Mouse (Mus musculus) liver, embryonic 13.5 days (tissue): Measurements from ENCODE around the gene Pdhb. TPM values are rescaled to one million over a fixed set of nuclear protein-coding genes. Genes with fewer than 3 reads are reported as not detected.
"Not testable (repeated sequence)": the region's sequence is repeated elsewhere in the genome, so short reads cannot be mapped to it uniquely, and the experiment has no call there.

Experiments used
- ATAC-seq: fragments of 200-750 bp; cut with Nextera tagmentation; 2 replicates; pipeline ENCODE4 v1.8.0; 2017; ENCODE audit warnings: low read depth, mild to moderate bottlenecking, moderate number of reproducible peaks, moderate library complexity
- DNase-seq: peaks from one replicate; pipeline ENCODE4 v3.0.0; 2022
- H3K27ac ChIP-seq: fragments of 300-500 bp; sonication (generic); 2 replicates; pipeline ENCODE4 v1.5.1; 2015; ENCODE audit warnings: moderate library complexity, mild to moderate bottlenecking, inconsistent platforms
- H3K27me3 ChIP-seq: fragments of 300-500 bp; sonication (generic); 2 replicates; pipeline ENCODE4 v1.6.1; 2015; ENCODE audit warnings: mild to moderate bottlenecking, inconsistent platforms
- H3K36me3 ChIP-seq: fragments of 300-500 bp; sonication (generic); 2 replicates; pipeline ENCODE4 v1.6.1; 2015; ENCODE audit warnings: mild to moderate bottlenecking, inconsistent platforms
- H3K4me1 ChIP-seq: fragments of 300-500 bp; sonication (generic); replicated peaks from 2 replicates; pipeline ENCODE4 v1.6.1; 2015; ENCODE audit warnings: inconsistent platforms
- H3K4me2 ChIP-seq: fragments of 300-500 bp; sonication (generic); 2 replicates; pipeline ENCODE4 v1.6.1; 2015; ENCODE audit warnings: inconsistent platforms, mild to moderate bottlenecking, moderate library complexity
- H3K4me3 ChIP-seq: fragments of 300-500 bp; sonication (generic); replicated peaks from 2 replicates; pipeline ENCODE4 v1.5.1; 2015; ENCODE audit warnings: mild to moderate bottlenecking, inconsistent platforms
- H3K9ac ChIP-seq: fragments of 300-500 bp; sonication (generic); 2 replicates; pipeline ENCODE4 v1.6.1; 2015; ENCODE audit warnings: mild to moderate bottlenecking, inconsistent platforms
- H3K9me3 ChIP-seq: fragments of 300-500 bp; sonication (generic); replicated peaks from 2 replicates; pipeline ENCODE4 v1.6.1; 2016; ENCODE audit warnings: inconsistent platforms
- WGBS: fragments of 180-500 bp; shearing (Covaris S2); methylation state at CpG from one replicate; pipeline ENCODE4 v1.1.7; 2015; ENCODE audit not compliant: insufficient replicate concordance; 5-methylcytosine and 5-hydroxymethylcytosine counted together
- polyA plus RNA-seq: library from polyadenylated mRNA; unstranded; fragments of >200 nt; fragmentation: Nextera tagmentation; extraction: Ambion mirVana; gene quantifications from 2 replicates; pipeline ENCODE4 v1.2.1, GENCODE M21; 2015

Pdhb gene
- polyA plus RNA-seq, 1 experiment from 2014 or later, result 130 TPM

DNA sequence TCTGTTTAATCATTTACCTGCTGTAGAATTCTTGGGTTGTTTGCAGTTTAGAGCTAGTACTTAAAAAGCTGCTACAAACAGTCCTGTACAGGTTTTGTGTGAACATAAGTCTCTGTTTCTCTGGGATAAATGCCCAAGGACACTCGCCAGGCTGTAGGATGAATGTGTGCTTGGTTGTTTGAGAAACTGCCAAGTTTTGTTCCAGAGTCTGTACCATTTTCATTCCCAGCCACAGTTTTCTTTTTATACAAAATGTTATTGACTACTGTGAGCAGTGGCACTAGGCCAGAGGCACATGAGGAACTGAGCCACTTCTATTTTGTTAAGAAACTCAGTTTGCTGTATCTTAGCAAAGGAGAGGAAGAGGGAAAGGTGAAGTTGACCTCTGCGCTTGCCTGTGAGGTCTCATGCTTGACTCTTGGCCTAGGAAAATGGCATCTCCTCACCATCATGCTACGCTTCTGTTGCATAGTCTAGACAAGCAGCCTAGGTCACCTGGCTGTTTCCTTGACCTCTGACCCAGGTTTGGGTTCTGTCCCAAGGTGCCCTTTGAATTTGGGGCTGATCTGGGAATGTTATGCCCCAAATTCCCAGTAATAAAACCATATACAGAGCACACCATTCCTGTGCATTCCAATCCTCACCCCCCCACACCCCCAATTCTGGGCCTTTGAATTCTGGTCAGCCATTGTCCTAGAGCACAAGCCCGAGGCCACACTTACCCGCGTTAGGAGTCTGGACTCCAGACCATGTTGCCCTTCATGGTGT is 13.6 kb upstream of the Pdhb start:
- H3K4me2 ChIP-seq, result no peak overlapping the region
- H3K4me3 ChIP-seq, result no peak overlapping the region
- 71% methylated on average over 6 of the region's 6 CpGs for WGBS
- no peaks in the 10 kb centered on the region for H3K9me3 ChIP-seq
- no peak for ATAC-seq
- H3K36me3 ChIP-seq, result no peaks in the 10 kb centered on the region
- DNase-seq, result no peak
- no peaks in the 10 kb centered on the region for H3K4me1 ChIP-seq
- no peak overlapping the region for H3K9ac ChIP-seq
- no peak overlapping the region for H3K27ac ChIP-seq
- H3K27me3 ChIP-seq, result no peaks in the 10 kb centered on the region

DNA sequence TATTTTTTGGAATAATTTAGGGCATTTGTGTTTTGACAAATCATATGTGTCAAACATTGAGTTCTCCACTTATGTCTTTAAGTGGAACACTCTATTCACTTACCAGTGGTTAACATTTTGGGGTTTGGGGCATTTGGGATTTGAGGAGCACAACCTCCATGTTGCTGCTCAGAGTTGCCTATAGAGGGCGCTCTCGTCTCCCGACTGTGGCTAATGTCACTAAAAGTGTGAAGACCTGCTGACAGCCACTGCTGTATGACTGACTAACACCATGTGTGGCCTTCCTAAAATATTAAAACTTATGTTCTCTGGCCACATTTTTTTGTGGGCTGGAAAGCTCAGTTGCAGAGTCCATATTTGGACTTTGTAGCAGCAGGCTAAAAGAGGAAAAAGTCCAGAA is 10.5 kb upstream of the Pdhb start:
- WGBS, result 41% methylated on average over 3 of the region's 3 CpGs
- H3K27ac ChIP-seq, result no peak overlapping the region

DNA sequence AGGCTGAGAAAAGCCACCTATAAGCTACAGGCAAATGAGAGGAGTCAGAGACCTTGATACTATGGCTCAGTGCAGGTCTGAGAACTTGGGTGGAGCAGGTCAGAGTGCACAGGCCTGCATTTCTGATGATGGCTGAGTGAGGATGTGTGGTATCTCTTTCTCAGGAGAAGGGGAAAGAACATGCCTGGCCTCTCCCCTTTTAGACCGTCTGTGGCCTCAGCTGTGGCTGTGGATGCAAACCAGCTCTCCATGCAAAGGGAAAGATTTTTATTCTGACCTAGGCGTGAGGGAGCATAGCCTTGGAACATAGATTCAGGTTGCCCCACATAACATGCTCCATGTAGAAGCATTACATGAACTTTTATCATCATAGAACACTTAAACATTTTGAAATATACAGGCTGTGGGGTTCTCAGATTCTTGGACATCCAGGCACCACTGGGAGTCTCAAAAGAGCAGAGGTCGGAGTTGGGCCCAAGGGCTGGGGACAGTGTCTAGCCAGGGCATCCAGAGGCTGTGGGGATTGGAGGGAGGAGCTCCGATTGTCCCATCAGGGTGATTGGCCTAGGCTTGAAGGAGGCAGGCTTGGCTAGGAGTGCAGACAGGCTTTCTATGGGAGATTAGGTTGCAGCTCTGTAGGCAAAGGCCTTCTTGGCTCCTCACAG is 7.7 kb upstream of the Pdhb start:
- WGBS, result 60% methylated on average over 4 of the region's 4 CpGs
- no peak overlapping the region for H3K9ac ChIP-seq
- no peaks in the 10 kb centered on the region for H3K27me3 ChIP-seq
- no peak overlapping the region for H3K27ac ChIP-seq
- no peaks in the 10 kb centered on the region for H3K4me1 ChIP-seq
- no peaks in the 10 kb centered on the region for H3K9me3 ChIP-seq
- no peak overlapping the region for H3K4me2 ChIP-seq
- ATAC-seq (no peak), DNase-seq (no peak)
- no peaks in the 10 kb centered on the region for H3K36me3 ChIP-seq
- H3K4me3 ChIP-seq, result no peak overlapping the region

More for the DNA sequence above, 10.5 kb upstream of the Pdhb start:
- Histone ChIP-seq H3K9me3 (no peaks in the 10 kb centered on the region), H3K4me2 (no peak overlapping the region), H3K9ac (no peak overlapping the region), H3K27me3 (no peaks in the 10 kb centered on the region), H3K36me3 (no peaks in the 10 kb centered on the region), H3K4me1 (no peaks in the 10 kb centered on the region), H3K4me3 (no peak overlapping the region)
- no peak for DNase-seq
- ATAC-seq, result no peak

DNA sequence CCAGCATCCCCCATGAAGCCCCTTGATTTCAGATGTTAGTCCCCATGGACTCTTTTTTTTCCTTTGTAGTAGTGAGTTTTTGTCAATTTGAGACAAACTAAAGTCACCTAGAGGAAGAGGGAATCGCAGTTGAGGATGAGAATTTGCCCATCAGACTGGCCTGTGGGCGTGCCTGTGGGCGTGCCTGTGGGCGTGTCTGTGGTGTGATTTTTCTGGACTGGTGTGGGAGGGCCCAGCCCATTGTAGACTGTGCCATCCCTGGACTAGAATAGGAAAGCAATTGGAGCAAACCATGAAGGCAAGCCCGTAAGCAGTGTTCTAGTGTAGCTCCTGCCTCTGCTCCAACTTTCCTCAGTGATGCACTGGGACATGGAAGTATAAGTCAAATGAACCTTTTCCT is 3.4 kb upstream of the Pdhb start:
- no peak overlapping the region for H3K4me2 ChIP-seq
- H3K4me3 ChIP-seq, result no peak overlapping the region
- DNase-seq (no peak), ATAC-seq (no peak)
- no peaks in the 10 kb centered on the region; the same call in 1 of the 2 replicates for H3K36me3 ChIP-seq
- 28% methylated on average over 5 of the region's 5 CpGs for WGBS
- H3K4me1 ChIP-seq, result peaks cover 12% of the 10 kb centered on the region
- no peaks in the 10 kb centered on the region for H3K9me3 ChIP-seq
- no peaks in the 10 kb centered on the region for H3K27me3 ChIP-seq
- H3K9ac ChIP-seq, result no peak overlapping the region
- no peak overlapping the region for H3K27ac ChIP-seq

- ATAC-seq (no peak), DNase-seq (no peak)
- no peak overlapping the region for H3K4me2 ChIP-seq
- no peaks in the 10 kb centered on the region for H3K9me3 ChIP-seq
- no peak overlapping the region for H3K4me3 ChIP-seq
- no peak overlapping the region for H3K9ac ChIP-seq
- H3K4me1 ChIP-seq, result peaks cover 15% of the 10 kb centered on the region
- H3K27ac ChIP-seq, result no peak overlapping the region
- H3K27me3 ChIP-seq, result no peaks in the 10 kb centered on the region
- 58% methylated on average over 5 of the region's 5 CpGs for WGBS
- H3K36me3 ChIP-seq, result peaks cover 14% of the 10 kb centered on the region
Measured at GRCm38 (mm10) chr14:8174634-8175033, 1.8 kb upstream of the Pdhb start.

GRCm38 (mm10) chr14:8173542-8174250 is 871 bp upstream of the Pdhb start:
- Histone ChIP-seq H3K4me2 (peak overlapping the region; percentile 83), H3K27ac (peak overlapping the region; percentile 87), H3K36me3 (peaks cover 23% of the 10 kb centered on the region), H3K4me3 (peak overlapping the region; percentile 55), H3K4me1 (peaks cover 15% of the 10 kb centered on the region), H3K9ac (peak overlapping the region; percentile 69)
- 22% methylated on average over 7 of the region's 7 CpGs for WGBS
- not testable (repeated sequence) for H3K27me3 ChIP-seq, H3K9me3 ChIP-seq, DNase-seq, ATAC-seq

- Histone ChIP-seq H3K4me2 (no peak overlapping the region), H3K9me3 (no peaks in the 10 kb centered on the region), H3K4me3 (no peak overlapping the region), H3K27ac (no peak overlapping the region), H3K9ac (no peak overlapping the region), H3K27me3 (no peaks in the 10 kb centered on the region), H3K4me1 (no peaks in the 10 kb centered on the region), H3K36me3 (peaks cover 72% of the 10 kb centered on the region)
- no peak for ATAC-seq
- 72% methylated on average over 7 of the region's 7 CpGs for WGBS
- DNase-seq, result no peak
Measured at GRCm38 (mm10) chr14:8164463-8164862, 8.4 kb downstream of the Pdhb start.

DNA sequence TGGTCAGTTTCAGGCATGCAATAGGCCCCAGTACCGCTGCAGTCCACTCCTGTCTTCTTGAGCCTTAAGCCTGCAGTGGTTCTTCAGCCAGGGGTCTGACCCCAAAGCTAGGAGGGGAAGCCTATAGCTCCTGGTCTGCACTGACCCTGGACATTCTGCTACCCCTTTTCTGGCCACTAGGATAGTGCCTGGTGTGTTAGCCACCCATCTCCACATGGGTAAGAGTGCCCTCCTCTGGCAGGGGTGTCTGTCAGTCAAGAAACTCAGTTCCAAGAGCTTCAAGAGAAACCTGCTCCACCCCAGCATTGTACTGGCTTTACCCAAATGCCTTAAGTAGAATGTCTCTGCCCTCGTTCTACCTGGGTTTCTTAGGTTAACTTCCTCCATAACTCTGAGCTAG is 11.0 kb downstream of the Pdhb start:
- no peak overlapping the region for H3K4me3 ChIP-seq
- 79% methylated on average over 2 of the region's 2 CpGs for WGBS
- no peak overlapping the region for H3K9ac ChIP-seq
- no peak for DNase-seq
- no peak overlapping the region for H3K27ac ChIP-seq
- ATAC-seq, result no peak
- no peaks in the 10 kb centered on the region for H3K9me3 ChIP-seq
- no peak overlapping the region for H3K4me2 ChIP-seq
- H3K27me3 ChIP-seq, result no peaks in the 10 kb centered on the region
- peaks cover 45% of the 10 kb centered on the region for H3K36me3 ChIP-seq
- H3K4me1 ChIP-seq, result no peaks in the 10 kb centered on the region

DNA sequence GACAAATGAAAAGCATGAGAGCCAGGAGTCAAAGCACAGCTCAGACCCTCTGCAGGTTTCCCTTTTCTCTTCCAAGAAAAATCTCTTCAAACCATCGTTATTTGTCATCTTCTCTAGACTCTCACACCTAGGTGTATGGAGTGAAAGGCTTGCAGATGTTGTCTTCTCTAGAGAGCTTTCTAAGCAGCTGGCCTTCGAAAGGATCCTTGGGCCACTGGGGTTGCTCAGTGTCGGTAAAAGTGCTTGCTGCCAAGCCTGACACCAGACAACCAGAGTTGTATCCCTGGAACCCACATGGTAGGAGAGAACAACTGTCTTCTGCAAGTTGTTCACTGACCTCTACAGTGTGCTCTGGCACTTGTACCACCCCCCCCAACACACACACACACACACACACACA is 13.7 kb downstream of the Pdhb start:
- Histone ChIP-seq H3K9me3 (no peaks in the 10 kb centered on the region), H3K27ac (no peak overlapping the region), H3K27me3 (no peaks in the 10 kb centered on the region), H3K4me1 (no peaks in the 10 kb centered on the region), H3K9ac (no peak overlapping the region), H3K4me3 (no peak overlapping the region), H3K36me3 (peaks cover 22% of the 10 kb centered on the region), H3K4me2 (no peak overlapping the region)
- WGBS, result 71% methylated on average over 3 of the region's 3 CpGs
- ATAC-seq (no peak), DNase-seq (no peak)

GRCm38 (mm10) chr14:8158721-8159120 is 14.1 kb downstream of the Pdhb start:
- Histone ChIP-seq H3K9ac (no peak overlapping the region), H3K36me3 (peaks cover 18% of the 10 kb centered on the region), H3K4me2 (no peak overlapping the region), H3K27me3 (no peaks in the 10 kb centered on the region), H3K4me1 (no peaks in the 10 kb centered on the region), H3K4me3 (no peak overlapping the region), H3K27ac (no peak overlapping the region), H3K9me3 (no peaks in the 10 kb centered on the region)
- ATAC-seq (no peak), DNase-seq (no peak)
- WGBS, result 71% methylated on average over 3 of the region's 3 CpGs

- no peak for DNase-seq
- H3K27ac ChIP-seq, result no peak overlapping the region
- no peak overlapping the region for H3K9ac ChIP-seq
- ATAC-seq, result no peak
- no peak overlapping the region for H3K4me2 ChIP-seq
- peaks cover 7% of the 10 kb centered on the region for H3K36me3 ChIP-seq
- H3K4me1 ChIP-seq, result no peaks in the 10 kb centered on the region
- WGBS, result 47% methylated on average over 3 of the region's 3 CpGs
- no peaks in the 10 kb centered on the region for H3K27me3 ChIP-seq
- no peaks in the 10 kb centered on the region for H3K9me3 ChIP-seq
- H3K4me3 ChIP-seq, result no peak overlapping the region
Measured at GRCm38 (mm10) chr14:8156947-8157346, 15.9 kb downstream of the Pdhb start.
